Mouse (Mus musculus) embryonic facial prominence, embryonic 15.5 days (tissue): Measurements from ENCODE around the gene Ttll4. TPM values are rescaled to one million over a fixed set of nuclear protein-coding genes. Genes with fewer than 3 reads are reported as not detected.

Experiments
- ATAC-seq: fragments of 200-750 bp; cut with Nextera tagmentation; 2 replicates; pipeline ENCODE4 v1.8.0; 2017; ENCODE audit warnings: low read depth, moderate TSS enrichment; ENCODE audit not compliant: insufficient number of reproducible peaks, low FRiP score, low TSS enrichment
- H3K27ac ChIP-seq: fragments of 300-500 bp; sonication (generic); replicated peaks from 2 replicates; pipeline ENCODE4 v1.5.1; 2015; ENCODE audit warnings: mild to moderate bottlenecking, inconsistent platforms
- H3K27me3 ChIP-seq: fragments of 300-500 bp; sonication (generic); 2 replicates; pipeline ENCODE4 v1.6.1; 2015; ENCODE audit warnings: inconsistent platforms
- H3K36me3 ChIP-seq: fragments of 300-500 bp; sonication (generic); 2 replicates; pipeline ENCODE4 v1.6.1; 2015; ENCODE audit warnings: mild to moderate bottlenecking, inconsistent platforms
- H3K4me1 ChIP-seq: fragments of 300-500 bp; sonication (generic); 2 replicates; pipeline ENCODE4 v1.6.1; 2015; ENCODE audit warnings: inconsistent platforms
- H3K4me2 ChIP-seq: fragments of 300-500 bp; sonication (generic); replicated peaks from 2 replicates; pipeline ENCODE4 v1.6.1; 2015; ENCODE audit warnings: mild to moderate bottlenecking, inconsistent platforms
- H3K4me3 ChIP-seq: fragments of 300-500 bp; sonication (generic); replicated peaks from 2 replicates; pipeline ENCODE4 v1.5.1; 2015; ENCODE audit warnings: mild to moderate bottlenecking, inconsistent platforms
- H3K9ac ChIP-seq: fragments of 300-500 bp; sonication (generic); 2 replicates; pipeline ENCODE4 v1.6.1; 2015; ENCODE audit warnings: inconsistent platforms
- H3K9me3 ChIP-seq: fragments of 300-500 bp; sonication (generic); replicated peaks from 2 replicates; pipeline ENCODE4 v1.6.1; 2016; ENCODE audit warnings: inconsistent platforms
- WGBS: fragments of 180-500 bp; shearing (Covaris S2); methylation state at CpG from one replicate; pipeline ENCODE4 v1.1.7; 2015; 5-methylcytosine and 5-hydroxymethylcytosine counted together
- polyA plus RNA-seq: library from polyadenylated mRNA; unstranded; fragments of >200 nt; fragmentation: Nextera tagmentation; extraction: Ambion mirVana; gene quantifications from 2 replicates; pipeline ENCODE4 v1.2.1, GENCODE M21; 2015

The Ttll4 gene
- polyA plus RNA-seq, 1 experiment from 2014 or later, result 12.2 TPM

DNA sequence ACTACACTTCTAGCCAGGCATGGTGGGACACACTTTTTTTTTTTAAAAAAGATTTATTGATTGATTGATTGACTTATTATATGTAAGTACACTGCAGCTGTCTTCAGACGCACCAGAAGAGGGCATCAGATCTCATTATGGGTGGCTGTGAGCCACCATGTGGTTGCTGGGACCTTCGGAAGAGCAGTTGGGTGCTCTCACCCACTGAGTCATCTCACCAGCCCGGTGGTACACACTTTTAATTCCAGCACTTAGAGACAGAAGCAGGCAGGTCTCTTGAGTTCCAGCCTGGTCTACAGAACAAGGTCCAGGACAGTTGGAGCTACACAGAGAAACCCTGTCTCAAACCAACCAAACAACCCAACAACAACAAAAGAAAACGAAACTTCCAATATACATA is 50.5 kb downstream of the Ttll4 start:
- H3K36me3 ChIP-seq, result no peaks in the 10 kb centered on the region
- H3K27me3 ChIP-seq, result no peaks in the 10 kb centered on the region

DNA sequence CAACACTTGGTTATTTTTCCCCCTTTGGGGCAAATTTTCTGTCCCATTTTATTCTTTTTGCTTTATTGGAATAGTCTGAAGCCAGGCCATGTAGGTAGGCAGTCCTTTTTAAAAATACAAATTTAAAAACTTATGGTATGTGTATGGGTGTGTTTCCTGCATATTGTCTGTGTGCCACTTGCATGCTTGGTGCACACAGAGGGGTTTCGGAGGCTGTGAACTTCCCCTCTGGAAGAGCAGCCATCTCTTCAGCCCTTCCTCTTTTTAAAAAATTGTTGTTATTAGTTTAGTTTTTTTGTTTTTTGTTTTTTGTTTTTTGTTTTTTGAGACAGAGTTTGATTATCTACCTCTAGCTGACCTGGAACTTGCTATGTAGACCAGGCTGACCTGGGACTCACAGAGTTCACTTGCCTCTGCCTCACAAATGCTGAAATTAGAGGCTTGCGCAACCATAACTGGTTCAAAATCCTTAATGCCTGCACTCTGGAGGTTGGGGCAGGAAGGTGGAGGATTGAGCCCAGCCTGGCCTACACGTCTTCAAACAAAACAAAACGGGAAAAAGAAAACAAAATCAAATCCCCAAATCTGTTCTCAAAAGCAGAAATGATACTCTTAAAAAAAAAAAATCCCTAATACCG is 51.0 kb downstream of the Ttll4 start:
- no peak for ATAC-seq
- peak overlapping the region; percentile 90 for H3K4me2 ChIP-seq
- peaks cover 14% of the 10 kb centered on the region; the same call in 1 of the 2 replicates for H3K4me1 ChIP-seq
- 0 out of 2 replicates have a peak overlapping the region, but pooled peaks have one; percentile 8 for H3K27ac ChIP-seq
- no peaks in the 10 kb centered on the region for H3K36me3 ChIP-seq
- 0 out of 2 replicates have a peak overlapping the region, but pooled peaks have one; percentile 62 for H3K9ac ChIP-seq
- no peaks in the 10 kb centered on the region for H3K27me3 ChIP-seq
- WGBS, result 32% methylated on average over 5 of the region's 5 CpGs
- no peaks in the 10 kb centered on the region for H3K9me3 ChIP-seq
- peak overlapping the region; percentile 51 for H3K4me3 ChIP-seq

More for the DNA sequence above, 50.5 kb downstream of the Ttll4 start:
- Histone ChIP-seq H3K9me3 (no peaks in the 10 kb centered on the region), H3K27ac (no peak overlapping the region), H3K4me1 (peaks cover 14% of the 10 kb centered on the region; the same call in 1 of the 2 replicates), H3K4me2 (no peak overlapping the region), H3K9ac (no peak overlapping the region), H3K4me3 (no peak overlapping the region)
- ATAC-seq, result no peak
- 80% methylated on average over 4 of the region's 4 CpGs for WGBS

DNA sequence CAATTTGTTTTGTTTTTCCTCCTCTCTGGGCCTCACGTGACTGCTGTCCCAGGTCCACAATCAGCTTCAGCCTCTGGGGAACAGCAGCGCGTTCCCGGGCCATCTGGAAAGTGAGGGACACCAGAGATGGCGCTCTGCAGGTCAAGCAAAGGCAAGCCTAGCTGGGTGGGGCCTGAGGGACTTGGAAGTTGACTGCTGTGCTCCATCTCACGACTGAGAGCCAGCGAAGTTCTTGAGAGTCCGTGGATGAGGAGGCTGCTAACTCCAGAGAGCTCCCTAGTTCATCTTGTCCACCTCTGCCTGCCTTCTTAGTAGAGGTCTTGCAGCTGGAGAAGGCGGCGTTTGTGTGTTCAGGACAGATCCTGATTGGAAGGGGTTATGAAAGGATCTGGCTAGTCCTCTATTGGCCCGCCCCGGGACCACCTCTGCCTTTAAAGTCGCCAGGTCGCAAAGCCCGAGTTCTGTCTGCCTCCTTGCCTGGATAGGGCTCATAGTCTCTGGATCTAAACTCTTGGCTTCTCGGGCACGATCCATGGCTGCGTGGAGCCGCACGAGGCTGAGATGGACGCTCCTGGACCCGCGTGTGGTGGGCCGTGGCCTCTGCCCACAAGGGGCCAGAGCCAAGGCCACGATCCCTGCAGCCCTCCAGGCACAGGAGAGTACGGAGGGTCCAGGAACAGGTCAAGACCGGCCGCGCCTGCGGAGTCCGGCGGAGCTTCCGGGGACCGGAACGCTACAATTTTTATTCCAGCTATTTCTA is 51.7 kb downstream of the Ttll4 start, which contains the start of gene Cyp27a1:
Gene Cyp27a1 (plus strand): TSS at position 476 of the 760 bp plus-strand sequence.
- Histone ChIP-seq H3K9me3 (no peaks in the 10 kb centered on the region), H3K27me3 (no peaks in the 10 kb centered on the region), H3K36me3 (no peaks in the 10 kb centered on the region), H3K4me2 (peak within 1 kb of the TSS; percentile 90), H3K4me1 (peaks cover 14% of the 10 kb centered on the region; the same call in 1 of the 2 replicates), H3K9ac (peak within 1 kb of the TSS; percentile 62), H3K4me3 (peak within 1 kb of the TSS; percentile 51), H3K27ac (0 out of 2 replicates have a peak within 1 kb of the TSS, but pooled peaks have one; percentile 8)
- WGBS, result 1% methylated on average over 35 of the region's 35 CpGs
- ATAC-seq, result 0 out of 2 replicates have a peak, but pooled peaks have one; percentile 51

DNA sequence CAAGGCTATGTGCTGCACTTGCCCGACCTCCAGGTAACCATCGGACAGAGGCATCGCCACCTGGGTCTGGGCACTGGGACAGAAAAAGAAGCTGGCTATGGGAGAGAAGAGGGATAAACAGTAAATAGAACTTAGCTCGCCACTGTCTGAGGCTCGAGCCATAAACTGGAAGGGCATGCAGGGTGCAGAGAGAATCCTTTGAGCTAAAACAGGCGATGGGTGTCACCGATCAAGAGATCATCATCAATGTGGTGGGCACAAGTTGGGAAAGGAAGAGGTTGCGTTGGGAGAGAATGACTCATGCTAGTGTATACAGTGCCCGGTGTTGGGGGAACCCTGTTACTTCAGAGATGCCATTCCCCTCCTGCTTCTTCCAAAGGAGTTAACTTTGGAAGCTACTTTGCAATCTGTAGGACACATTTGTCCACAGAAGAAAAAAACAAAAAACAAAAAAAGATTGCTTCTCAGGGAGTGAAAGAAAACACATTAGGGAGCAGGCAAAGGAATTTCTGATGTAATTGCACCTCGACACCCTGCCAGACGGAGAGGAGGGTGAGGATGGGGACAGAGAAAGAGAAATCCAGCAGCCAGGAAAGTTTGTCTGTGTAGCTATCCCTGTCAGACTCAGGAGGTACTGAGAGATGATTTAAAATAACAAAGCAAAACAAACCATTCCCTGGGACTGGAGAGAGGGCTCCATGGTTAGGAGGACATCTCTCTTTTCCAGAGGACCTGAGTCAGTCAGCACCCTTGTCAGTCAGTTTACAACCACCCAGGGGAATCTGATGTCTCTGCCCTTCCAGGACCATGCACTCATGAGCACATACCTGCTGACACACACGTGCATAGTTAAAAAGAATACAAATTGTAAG is 52.5 kb downstream of the Ttll4 start:
- 22% methylated on average over 12 of the region's 12 CpGs for WGBS
- Histone ChIP-seq H3K36me3 (no peaks in the 10 kb centered on the region), H3K9me3 (no peaks in the 10 kb centered on the region)

DNA sequence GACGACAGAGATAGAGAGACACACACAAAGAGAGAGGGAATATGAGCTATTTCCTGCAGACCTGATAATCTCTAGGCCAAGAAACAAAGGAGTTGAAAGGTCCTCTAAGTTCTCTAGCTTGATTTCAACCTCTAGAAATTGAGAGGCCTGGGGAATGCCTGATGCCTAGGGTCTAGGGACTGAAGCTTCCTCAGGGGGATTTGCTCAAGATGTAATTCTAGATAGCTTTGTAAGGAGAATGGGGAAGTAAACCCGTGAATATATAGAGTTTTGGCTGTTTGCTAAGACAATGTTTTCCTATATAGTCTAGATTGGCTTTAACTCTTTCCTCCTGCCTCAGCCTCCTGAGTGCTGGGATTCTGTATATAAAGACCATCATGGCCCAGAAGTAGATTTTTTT is 53.4 kb downstream of the Ttll4 start:
- H3K4me3 ChIP-seq, result no peak overlapping the region
- no peaks in the 10 kb centered on the region for H3K9me3 ChIP-seq
- no peak overlapping the region for H3K9ac ChIP-seq
- no peak for ATAC-seq
- no peak overlapping the region for H3K27ac ChIP-seq
- no peaks in the 10 kb centered on the region for H3K36me3 ChIP-seq
- 0 out of 2 replicates have a peak overlapping the region, but pooled peaks have one; percentile 10 for H3K4me2 ChIP-seq
- H3K4me1 ChIP-seq, result peaks cover 14% of the 10 kb centered on the region; the same call in 1 of the 2 replicates
- no peaks in the 10 kb centered on the region for H3K27me3 ChIP-seq
- WGBS, result 28% methylated on average over 2 of the region's 2 CpGs

More for the DNA sequence above, 52.5 kb downstream of the Ttll4 start:
- Histone ChIP-seq H3K27me3 (no peaks in the 10 kb centered on the region), H3K4me3 (peak overlapping the region; percentile 51), H3K4me1 (peaks cover 14% of the 10 kb centered on the region; the same call in 1 of the 2 replicates), H3K4me2 (peak overlapping the region; percentile 90), H3K27ac (0 out of 2 replicates have a peak overlapping the region, but pooled peaks have one; percentile 0), H3K9ac (peak overlapping the region; percentile 62; the same call in 1 of the 2 replicates)
- ATAC-seq, result no peak

DNA sequence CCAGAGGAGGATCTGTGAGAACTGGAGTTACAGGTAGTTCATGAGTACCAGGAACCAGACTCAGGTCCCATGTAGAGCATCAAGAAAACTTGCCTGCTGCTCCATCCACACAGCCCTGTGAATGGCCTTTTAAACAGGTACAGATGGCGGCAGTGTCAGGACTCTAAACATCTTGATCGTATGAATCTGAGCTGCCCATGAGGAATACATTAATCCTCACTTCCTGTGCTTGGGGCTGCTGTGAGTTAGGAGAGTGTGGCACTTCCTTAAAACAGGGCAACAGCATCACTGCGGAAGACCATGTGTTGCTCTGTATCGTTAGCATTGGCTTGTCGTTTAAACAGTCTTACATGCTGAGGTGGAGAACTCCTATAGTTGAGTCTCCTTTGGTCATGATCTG is 53.9 kb downstream of the Ttll4 start:
- H3K36me3 ChIP-seq, result no peaks in the 10 kb centered on the region
- WGBS, result 25% methylated on average over 5 of the region's 5 CpGs
- H3K4me3 ChIP-seq, result no peak overlapping the region
- no peaks in the 10 kb centered on the region for H3K27me3 ChIP-seq
- H3K9ac ChIP-seq, result no peak overlapping the region
- peaks cover 14% of the 10 kb centered on the region; the same call in 1 of the 2 replicates for H3K4me1 ChIP-seq
- H3K9me3 ChIP-seq, result no peaks in the 10 kb centered on the region
- 0 out of 2 replicates have a peak overlapping the region, but pooled peaks have one; percentile 10 for H3K4me2 ChIP-seq
- no peak overlapping the region for H3K27ac ChIP-seq
- ATAC-seq, result no peak

DNA sequence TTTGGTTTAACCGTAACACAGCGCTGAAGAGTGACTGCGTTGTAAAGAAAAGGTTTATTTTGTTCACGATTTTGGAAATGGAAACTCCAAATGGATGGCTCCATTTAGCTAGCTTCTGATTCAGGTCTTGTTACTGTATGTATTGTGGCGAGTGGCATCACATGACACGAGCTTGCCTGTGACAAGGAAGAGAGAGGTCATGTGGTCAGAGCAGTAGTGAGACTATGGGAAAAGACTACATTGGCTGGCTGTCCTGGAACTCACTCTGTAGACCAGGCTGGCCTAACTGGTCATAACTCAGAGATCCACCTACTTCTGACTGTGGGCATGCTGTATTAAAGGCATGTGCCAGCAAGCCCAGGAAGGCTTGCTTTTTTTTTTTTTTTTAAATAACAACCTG is 54.3 kb downstream of the Ttll4 start:
- H3K9me3 ChIP-seq, result no peaks in the 10 kb centered on the region
- no peak overlapping the region for H3K9ac ChIP-seq
- H3K27ac ChIP-seq, result no peak overlapping the region
- H3K4me3 ChIP-seq, result no peak overlapping the region
- peaks cover 14% of the 10 kb centered on the region; the same call in 1 of the 2 replicates for H3K4me1 ChIP-seq
- no peak for ATAC-seq
- H3K27me3 ChIP-seq, result no peaks in the 10 kb centered on the region
- H3K4me2 ChIP-seq, result no peak overlapping the region
- no peaks in the 10 kb centered on the region for H3K36me3 ChIP-seq
- WGBS, result 66% methylated on average over 6 of the region's 6 CpGs

DNA sequence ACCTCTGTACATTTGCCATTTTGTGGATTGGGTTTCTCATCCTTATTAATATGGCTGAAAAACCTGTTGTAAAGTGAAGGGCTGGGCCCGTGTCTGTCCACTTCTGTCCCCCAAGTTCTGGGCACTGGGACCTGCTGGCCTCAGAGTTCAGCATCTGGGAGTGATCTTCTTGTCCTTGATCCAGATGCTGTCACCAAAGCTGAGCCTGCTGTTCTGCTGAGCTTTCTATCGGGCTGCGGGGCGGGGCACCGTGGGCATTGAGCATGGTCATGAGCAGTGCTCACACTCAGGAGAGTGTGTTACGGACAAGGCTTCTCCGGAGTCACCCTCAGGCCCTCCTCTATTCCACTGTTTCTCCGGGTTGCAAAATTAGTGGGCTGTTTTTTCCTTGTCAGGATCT is 56.6 kb downstream of the Ttll4 start:
- WGBS, result 47% methylated on average over 8 of the region's 8 CpGs
- Histone ChIP-seq H3K27ac (no peak overlapping the region), H3K4me1 (peaks cover 9% of the 10 kb centered on the region; the same call in 1 of the 2 replicates), H3K36me3 (no peaks in the 10 kb centered on the region), H3K4me3 (no peak overlapping the region), H3K9me3 (no peaks in the 10 kb centered on the region), H3K9ac (no peak overlapping the region), H3K4me2 (no peak overlapping the region), H3K27me3 (no peaks in the 10 kb centered on the region)
- no peak for ATAC-seq

DNA sequence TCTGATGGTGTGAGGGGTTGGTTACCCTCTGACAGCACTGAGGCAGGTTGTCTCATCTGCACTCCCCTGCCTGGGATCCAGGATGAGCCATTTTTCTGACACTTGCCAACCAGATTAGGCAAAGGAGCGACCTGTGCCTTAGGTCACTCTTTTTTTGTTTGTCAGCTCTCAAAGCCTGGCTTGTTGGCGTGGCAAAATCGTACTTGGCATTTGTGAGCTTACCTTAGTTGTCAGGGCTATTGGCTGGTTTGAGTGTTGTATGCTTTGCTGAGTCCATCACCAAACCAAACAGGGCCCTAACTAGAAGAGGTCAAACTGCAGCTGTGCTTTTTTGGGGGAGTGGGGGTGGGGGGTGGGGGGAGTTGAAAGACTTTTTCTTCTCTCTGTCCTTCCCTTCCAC is 57.7 kb downstream of the Ttll4 start:
- H3K27ac ChIP-seq, result no peak overlapping the region
- no peak overlapping the region for H3K4me3 ChIP-seq
- no peaks in the 10 kb centered on the region for H3K27me3 ChIP-seq
- H3K9me3 ChIP-seq, result no peaks in the 10 kb centered on the region
- H3K4me1 ChIP-seq, result no peaks in the 10 kb centered on the region
- H3K36me3 ChIP-seq, result no peaks in the 10 kb centered on the region
- no peak overlapping the region for H3K9ac ChIP-seq
- no peak for ATAC-seq
- H3K4me2 ChIP-seq, result no peak overlapping the region
- WGBS, result 68% methylated on average over 3 of the region's 3 CpGs

DNA sequence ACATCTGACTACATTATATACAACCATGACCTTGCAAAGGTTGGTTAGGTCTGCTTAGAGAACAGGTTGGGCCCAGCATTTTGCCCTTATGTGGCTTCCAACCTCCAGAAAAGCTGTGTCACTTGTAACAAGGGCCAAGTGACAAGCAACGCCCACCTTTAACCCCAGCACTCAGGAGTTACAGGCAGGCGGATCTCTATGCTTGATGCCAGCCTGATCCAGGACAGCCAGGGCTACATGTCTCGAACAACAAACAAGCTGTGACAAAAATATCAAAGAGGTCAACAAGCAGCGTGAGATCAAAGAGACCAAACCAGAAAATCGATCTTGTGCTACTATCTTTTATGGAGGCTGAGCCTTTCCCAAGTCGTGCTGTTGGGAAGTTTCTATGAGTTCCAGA is 60.1 kb downstream of the Ttll4 start:
- H3K27me3 ChIP-seq, result no peaks in the 10 kb centered on the region
- no peak overlapping the region for H3K9ac ChIP-seq
- H3K36me3 ChIP-seq, result no peaks in the 10 kb centered on the region
- 62% methylated on average over 6 of the region's 6 CpGs for WGBS
- no peak for ATAC-seq
- no peak overlapping the region for H3K27ac ChIP-seq
- no peak overlapping the region for H3K4me2 ChIP-seq
- no peaks in the 10 kb centered on the region for H3K4me1 ChIP-seq
- no peaks in the 10 kb centered on the region for H3K9me3 ChIP-seq
- no peak overlapping the region for H3K4me3 ChIP-seq
